Comparison of ENCODE assay signal across 8 mouse cellular contexts in the genomic region with DNA sequence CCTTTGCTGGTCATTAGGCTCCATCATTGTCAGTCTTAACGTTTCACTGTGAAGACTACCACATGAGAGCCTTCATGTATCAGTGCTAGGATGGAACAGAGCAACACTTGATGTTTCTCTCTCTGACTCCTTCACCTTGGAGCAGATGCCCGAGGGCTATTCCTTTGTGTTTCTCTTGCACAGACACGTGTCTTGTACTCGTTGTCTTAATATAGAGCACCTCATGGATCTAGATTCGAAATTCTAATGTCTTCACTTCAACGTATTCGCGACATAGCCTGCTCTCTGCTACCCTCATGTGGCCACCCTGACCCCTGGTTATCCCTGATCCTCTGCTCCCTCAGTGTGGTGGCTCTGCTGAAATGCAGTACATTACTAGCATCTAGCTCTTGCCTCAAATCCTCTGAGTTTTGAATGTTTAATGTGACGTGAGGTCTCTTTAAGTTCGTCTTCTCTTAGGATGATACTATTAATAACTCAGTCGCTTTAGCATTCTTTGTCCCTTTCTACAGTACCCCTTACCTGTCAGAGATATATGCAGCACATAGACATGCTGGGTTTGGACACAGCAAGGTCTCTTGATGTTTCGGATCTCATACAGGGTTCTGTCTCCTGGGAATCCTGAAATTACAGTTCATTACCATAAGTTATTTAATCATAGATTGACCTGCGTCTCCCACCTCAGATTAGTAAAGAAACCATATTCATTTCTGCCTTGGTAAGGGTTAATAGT. TPM values are rescaled to one million over a fixed set of nuclear protein-coding genes. Genes with fewer than 3 reads are reported as not detected.
A peak's percentile ranks its signal among the peaks of the same experiment; 100 is the strongest.
DNase-seq lines count a peak whose midpoint lies in the region; ATAC-seq and TF ChIP-seq lines count a peak whose summit lies in the region.

No protein-coding gene starts in this region.

- no peak overlapping the region for H3K4me2 ChIP-seq in intestine, embryonic 14.5 days (ENCODE audit: low read length)
- H3K4me2 ChIP-seq in intestine, embryonic 16.5 days (ENCODE audit: low read depth, low read length), result no peak overlapping the region
- no peak overlapping the region for H3K4me2 ChIP-seq in forebrain, embryonic 13.5 days
- peak overlapping the region; percentile 26; the same call in 1 of the 2 replicates for H3K4me2 ChIP-seq in hindbrain, embryonic 12.5 days (replicated peaks)

- no peaks in the 10 kb centered on the region for H3K27me3 ChIP-seq in intestine, embryonic 14.5 days (replicated peaks; ENCODE audit: control insufficient read depth, insufficient read depth, low read length)
- no peaks in the 10 kb centered on the region for H3K27me3 ChIP-seq in intestine, embryonic 16.5 days (replicated peaks; ENCODE audit: control insufficient read depth, insufficient read depth, low read length)
- H3K27me3 ChIP-seq in forebrain, embryonic 13.5 days, result no peaks in the 10 kb centered on the region
- no peaks in the 10 kb centered on the region for H3K27me3 ChIP-seq in hindbrain, embryonic 12.5 days

- no peak for ATAC-seq in intestine, embryonic 14.5 days (replicated peaks; ENCODE audit: low FRiP score, low TSS enrichment, low read depth)
- no peak for ATAC-seq in intestine, embryonic 16.5 days
- ATAC-seq in forebrain, embryonic 13.5 days, result peak; percentile 88
- peak; percentile 83 for ATAC-seq in hindbrain, embryonic 12.5 days (ENCODE audit: low FRiP score)
- peak; percentile 97 for ATAC-seq in megakaryocyte-erythroid progenitor cell, adult 5-6 weeks (replicated peaks; ENCODE audit: low FRiP score, low TSS enrichment, poor library complexity, severe bottlenecking)

- no peaks in the 10 kb centered on the region for H3K36me3 ChIP-seq in intestine, embryonic 14.5 days (ENCODE audit: control insufficient read depth, insufficient read depth, low read length)
- no peaks in the 10 kb centered on the region for H3K36me3 ChIP-seq in intestine, embryonic 16.5 days (ENCODE audit: control insufficient read depth, insufficient read depth, low read length)
- no peaks in the 10 kb centered on the region for H3K36me3 ChIP-seq in forebrain, embryonic 13.5 days (ENCODE audit: poor library complexity, severe bottlenecking)
- no peaks in the 10 kb centered on the region for H3K36me3 ChIP-seq in hindbrain, embryonic 12.5 days

- TF ChIP-seq CTCF in left cerebral cortex, adult 2 months (IDR thresholded peaks at IDR 0.05), result peak; percentile 96

- peak; percentile 67 for DNase-seq in intestine, embryonic 14.5 days (ENCODE audit: low spot score)
- DNase-seq in c-Kit-positive CD71-positive TER-119-positive erythroid progenitor cells, embryonic 14.5 days (ENCODE audit: low spot score), result peak; percentile 31
- DNase-seq in left cerebral cortex, adult 2 months (ENCODE audit: extremely low spot score in 1 of 2, low spot score in 2 of 2), result peak; percentile 77 to 78
- peak; percentile 70 for DNase-seq in right cerebral cortex, postnatal 25 days

- no peaks in the 10 kb centered on the region for H3K9me3 ChIP-seq in intestine, embryonic 14.5 days (ENCODE audit: control insufficient read depth, low read length)
- H3K9me3 ChIP-seq in intestine, embryonic 16.5 days (ENCODE audit: control insufficient read depth, low read length), result no peaks in the 10 kb centered on the region
- H3K9me3 ChIP-seq in forebrain, embryonic 13.5 days (replicated peaks), result no peaks in the 10 kb centered on the region
- H3K9me3 ChIP-seq in hindbrain, embryonic 12.5 days (replicated peaks), result no peaks in the 10 kb centered on the region

- H3K4me1 ChIP-seq in intestine, embryonic 14.5 days (replicated peaks; ENCODE audit: control insufficient read depth, insufficient read depth, low read length), result no peaks in the 10 kb centered on the region
- H3K4me1 ChIP-seq in intestine, embryonic 16.5 days (ENCODE audit: control insufficient read depth, insufficient read depth, low read length), result no peaks in the 10 kb centered on the region
- 0 out of 2 replicates have a peak, but pooled peaks cover 3% of the 10 kb centered on the region for H3K4me1 ChIP-seq in forebrain, embryonic 13.5 days
- no peaks in the 10 kb centered on the region for H3K4me1 ChIP-seq in hindbrain, embryonic 12.5 days

- H3K27ac ChIP-seq in intestine, embryonic 14.5 days (ENCODE audit: low read depth), result no peak overlapping the region
- no peak overlapping the region for H3K27ac ChIP-seq in intestine, embryonic 16.5 days (ENCODE audit: low read length)
- no peak overlapping the region for H3K27ac ChIP-seq in forebrain, embryonic 13.5 days
- H3K27ac ChIP-seq in hindbrain, embryonic 12.5 days, result no peak overlapping the region
- no peak overlapping the region for H3K27ac ChIP-seq in left cerebral cortex, adult 2 months

- intact Hi-C loops in left cerebral cortex, adult 2 months (cut with DNase I), result loop anchor here (1.0 kb wide), 2 partner anchors 38 to 53 kb away; no protein-coding TSS in a partner anchor

- H3K9ac ChIP-seq in intestine, embryonic 14.5 days (ENCODE audit: low read length), result no peak overlapping the region
- H3K9ac ChIP-seq in intestine, embryonic 16.5 days (ENCODE audit: low read depth, low read length), result no peak overlapping the region
- no peak overlapping the region for H3K9ac ChIP-seq in forebrain, embryonic 13.5 days
- H3K9ac ChIP-seq in hindbrain, embryonic 12.5 days, result no peak overlapping the region

- WGBS in intestine, embryonic 14.5 days, result 35% methylated on average over 13 of the region's 13 CpGs
- WGBS in intestine, embryonic 16.5 days, result 33% methylated on average over 13 of the region's 13 CpGs
- 34% methylated on average over 13 of the region's 13 CpGs for WGBS in forebrain, embryonic 13.5 days
- whole genome bisulfite sequencing in hindbrain, embryonic 12.5 days, result 32% methylated on average over 13 of the region's 13 CpGs

- H3K4me3 ChIP-seq in intestine, embryonic 14.5 days (ENCODE audit: low read depth, low read length), result no peak overlapping the region
- no peak overlapping the region for H3K4me3 ChIP-seq in intestine, embryonic 16.5 days (ENCODE audit: low read length)
- H3K4me3 ChIP-seq in forebrain, embryonic 13.5 days, result no peak overlapping the region
- no peak overlapping the region for H3K4me3 ChIP-seq in hindbrain, embryonic 12.5 days
- no peak overlapping the region for H3K4me3 ChIP-seq in left cerebral cortex, adult 2 months

RNA-seq across cellular contexts. Expression of a gene that starts 10.1 kb away (rescaled TPM):
- 7.6 and 7.7 TPM in 2 replicates for polyA plus RNA-seq in intestine, embryonic 14.5 days (2014; fragmentation: Nextera tagmentation; extraction: Ambion mirVana)
- polyA plus RNA-seq in intestine, embryonic 16.5 days (2015; fragmentation: Nextera tagmentation; extraction: Ambion mirVana), result 1.8 and 2.0 TPM in 2 replicates
- polyA plus RNA-seq in forebrain, embryonic 13.5 days (2015; fragmentation: Nextera tagmentation; extraction: Ambion mirVana), result 17.5 and 20.1 TPM in 2 replicates
- polyA plus RNA-seq in hindbrain, embryonic 12.5 days (2016; fragmentation: Nextera tagmentation; extraction: Ambion mirVana), result 20.1 and 25.7 TPM in 2 replicates
- 100 to 1,000 TPM; 437 to 438 TPM for total RNA-seq in left cerebral cortex, adult 2 months (2021)
- not detected in 2 replicates for total RNA-seq in megakaryocyte-erythroid progenitor cell, adult 5-6 weeks (2014; fragmentation: Nextera tagmentation)
- total RNA-seq in megakaryocyte-erythroid progenitor cell, adult 5-6 weeks (2017), result not detected in 2 replicates

RNA-seq across cellular contexts. Expression of a gene that starts 26.9 kb away (rescaled TPM):
- polyA plus RNA-seq in intestine, embryonic 14.5 days (2014; fragmentation: Nextera tagmentation; extraction: Ambion mirVana), result 2.8 and 3.9 TPM in 2 replicates
- 3.9 and 5.3 TPM in 2 replicates for polyA plus RNA-seq in intestine, embryonic 16.5 days (2015; fragmentation: Nextera tagmentation; extraction: Ambion mirVana)
- 7.3 and 7.6 TPM in 2 replicates for polyA plus RNA-seq in forebrain, embryonic 13.5 days (2015; fragmentation: Nextera tagmentation; extraction: Ambion mirVana)
- 3.2 and 3.9 TPM in 2 replicates for polyA plus RNA-seq in hindbrain, embryonic 12.5 days (2016; fragmentation: Nextera tagmentation; extraction: Ambion mirVana)
- 1 to 10 TPM; 2.5 to 4.1 TPM for total RNA-seq in left cerebral cortex, adult 2 months (2021)
- total RNA-seq in megakaryocyte-erythroid progenitor cell, adult 5-6 weeks (2014; fragmentation: Nextera tagmentation), result 18.1 and 20.7 TPM in 2 replicates
- 17.9 and 23.6 TPM in 2 replicates for total RNA-seq in megakaryocyte-erythroid progenitor cell, adult 5-6 weeks (2017)

RNA-seq across cellular contexts. Expression of a gene that starts 44.0 kb away (rescaled TPM):
- polyA plus RNA-seq in intestine, embryonic 14.5 days (2014; fragmentation: Nextera tagmentation; extraction: Ambion mirVana), result 1.1 and 1.2 TPM in 2 replicates
- polyA plus RNA-seq in intestine, embryonic 16.5 days (2015; fragmentation: Nextera tagmentation; extraction: Ambion mirVana), result 1.4 and 2.3 TPM in 2 replicates
- polyA plus RNA-seq in forebrain, embryonic 13.5 days (2015; fragmentation: Nextera tagmentation; extraction: Ambion mirVana), result 8.0 and 10.3 TPM in 2 replicates
- 7.8 and 9.3 TPM in 2 replicates for polyA plus RNA-seq in hindbrain, embryonic 12.5 days (2016; fragmentation: Nextera tagmentation; extraction: Ambion mirVana)
- 10 to 100 TPM; 81.0 to 90.2 TPM for total RNA-seq in left cerebral cortex, adult 2 months (2021)
- 0.70 and 1.1 TPM in 2 replicates for total RNA-seq in megakaryocyte-erythroid progenitor cell, adult 5-6 weeks (2014; fragmentation: Nextera tagmentation)
- not detected in 2 replicates for total RNA-seq in megakaryocyte-erythroid progenitor cell, adult 5-6 weeks (2017)

Comparison
In these comparisons a context has a peak if more than half of its experiments do, and no peak if none do; other contexts are left out.
1. ATAC-seq: peak in forebrain, embryonic 13.5 days (single experiment), hindbrain, embryonic 12.5 days (single experiment) and megakaryocyte-erythroid progenitor cell, adult 5-6 weeks (single experiment); none in intestine, embryonic 14.5 days (single experiment) and intestine, embryonic 16.5 days (single experiment).
2. Peak in every context shown above with its lines, with median percentiles within 50 percentile points of each other: DNase-seq.